Mouse (Mus musculus) liver, embryonic 14.5 days (tissue): Measurements from ENCODE around the gene Gen1.

ENCODE experiments used
- CTCF ChIP-seq: IDR thresholded peaks from 2 replicates; pipeline ENCODE4 v1.5.1; 2016; ENCODE audit warnings: antibody characterized with exemption, low read depth, control low read depth
- EP300 ChIP-seq: IDR thresholded peaks from 2 replicates; pipeline ENCODE4 v1.6.1; 2016; ENCODE audit warnings: antibody characterized with exemption, low read depth

DNA sequence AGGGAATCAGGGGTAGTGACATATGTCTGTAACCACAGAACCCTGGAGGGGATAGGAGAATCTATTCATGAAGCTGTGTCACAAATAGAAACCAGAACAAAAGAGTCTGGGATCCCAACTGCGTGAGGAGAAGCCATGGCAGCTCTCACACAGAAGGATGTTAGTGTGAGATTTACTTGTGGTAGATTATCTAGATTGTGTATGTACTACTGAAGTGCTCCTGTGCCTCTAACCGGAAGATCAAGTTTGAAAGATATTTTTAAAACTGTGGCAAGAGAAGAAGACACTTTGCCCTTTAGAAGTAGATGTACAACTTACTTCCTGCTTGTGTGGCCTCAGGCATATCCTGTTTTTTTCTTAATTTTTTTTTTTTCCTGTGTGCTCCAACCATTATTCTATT, 35.3 kb downstream of the Gen1 start:
- TF ChIP-seq CTCF = no peak
- TF ChIP-seq EP300 = no peak
